Mouse (Mus musculus) E14TG2a.4 (cell line): ENCODE data around the gene Fmnl2.

ENCODE experiments used
- CTCF ChIP-seq: conservative IDR thresholded peaks from 2 replicates; pipeline ENCODE4 v1.5.1; 2014; ENCODE audit warnings: low read length
- NANOG ChIP-seq: IDR thresholded peaks from 2 replicates; pipeline ENCODE4 v1.6.1; 2014; ENCODE audit warnings: borderline replicate concordance, low read length, mixed read lengths

DNA sequence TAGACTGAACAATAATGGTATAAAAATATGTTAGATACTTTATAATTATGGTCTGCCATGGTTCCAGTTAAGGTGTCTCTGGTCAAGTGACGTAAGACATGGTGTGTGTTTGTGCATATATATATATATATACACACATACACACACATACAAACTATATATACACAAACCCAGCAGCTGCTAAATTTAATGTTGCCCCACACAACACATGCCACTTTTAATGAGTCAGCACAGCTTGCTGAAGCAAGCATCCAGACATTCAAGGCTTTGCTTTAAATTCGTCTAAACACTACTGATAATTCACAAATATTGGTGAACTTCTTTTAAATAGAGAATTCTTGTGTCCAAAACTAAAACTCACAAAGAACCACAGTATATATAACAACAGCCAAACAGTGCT lies 121.1 kb downstream of the Fmnl2 start:
- no peak for TF ChIP-seq CTCF
- TF ChIP-seq NANOG = no peak
